Mouse (Mus musculus) layer of hippocampus, postnatal 14 days (tissue): ENCODE results near the gene Arhgap30. TPM values are rescaled to one million over a fixed set of nuclear protein-coding genes. Genes with fewer than 3 reads are reported as not detected.

Source experiments
- DNase-seq, 2 experiments: peaks; one replicate each; pipeline ENCODE4 v3.0.0; 2021 to 2022; ENCODE audit warnings: low spot score in 2 of 2, mixed read lengths in 1 of 2
- long read RNA-seq, 2 experiments: library from polyadenylated mRNA; stranded (forward); transcript quantifications; one replicate each; pipeline ENCODE4 v2.0.0; 2021
- total RNA-seq, 2 experiments: library from RNA; stranded (reverse); gene quantifications; 2 replicates each; pipeline ENCODE4 v1.2.3; 2021

The Arhgap30 gene
- 1 to 10 TPM; 2.1 to 2.4 TPM for total RNA-seq
- long read RNA-seq, experiment 1, partial matches to known transcripts: 0 of 1 reads
- long read RNA-seq, experiment 1, other reads (novel, unspliced or antisense): 1 of 1 reads
- long read RNA-seq, experiment 2, partial matches to known transcripts: 0 of 1 reads
- long read RNA-seq, experiment 2, other reads (novel, unspliced or antisense): 1 of 1 reads

DNA sequence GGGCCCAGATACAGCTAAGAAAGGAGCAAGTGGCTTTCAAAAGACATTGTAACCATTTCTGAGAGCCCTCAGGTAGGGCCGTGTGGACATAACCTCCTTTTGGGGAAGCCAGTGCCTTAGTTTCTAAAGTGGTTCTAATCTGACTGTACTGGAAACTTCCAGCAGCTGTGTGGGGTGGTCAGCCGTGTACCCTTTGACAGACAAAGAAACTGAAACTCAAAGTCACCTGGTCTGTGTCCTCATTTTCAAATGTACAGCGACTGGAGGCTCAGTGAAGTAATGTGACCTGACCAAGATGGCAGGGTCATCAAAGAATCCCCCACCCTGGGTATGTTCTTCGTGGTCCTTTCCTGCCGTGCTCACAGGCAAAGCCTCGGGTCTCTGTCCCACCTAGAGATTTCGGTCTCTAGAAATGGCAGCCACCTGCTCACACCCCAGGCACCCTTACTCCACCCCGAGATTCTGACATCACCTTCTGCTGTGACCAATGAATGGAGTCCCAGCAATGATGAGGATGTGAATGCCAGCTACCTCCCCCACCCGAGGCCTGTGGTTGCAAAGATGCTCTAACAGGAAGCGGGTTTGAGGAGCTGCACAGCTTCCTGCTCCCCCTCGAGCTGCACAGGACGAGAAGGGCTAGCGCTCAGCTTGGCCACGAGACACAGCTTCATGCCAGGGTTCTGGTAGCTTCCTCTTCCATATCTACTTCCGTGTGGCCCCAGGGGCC, at the start of gene Arhgap30:
Arhgap30 (plus strand) TSS at position 579 of the 727 bp plus-strand sequence.
- no peak for DNase-seq

DNA sequence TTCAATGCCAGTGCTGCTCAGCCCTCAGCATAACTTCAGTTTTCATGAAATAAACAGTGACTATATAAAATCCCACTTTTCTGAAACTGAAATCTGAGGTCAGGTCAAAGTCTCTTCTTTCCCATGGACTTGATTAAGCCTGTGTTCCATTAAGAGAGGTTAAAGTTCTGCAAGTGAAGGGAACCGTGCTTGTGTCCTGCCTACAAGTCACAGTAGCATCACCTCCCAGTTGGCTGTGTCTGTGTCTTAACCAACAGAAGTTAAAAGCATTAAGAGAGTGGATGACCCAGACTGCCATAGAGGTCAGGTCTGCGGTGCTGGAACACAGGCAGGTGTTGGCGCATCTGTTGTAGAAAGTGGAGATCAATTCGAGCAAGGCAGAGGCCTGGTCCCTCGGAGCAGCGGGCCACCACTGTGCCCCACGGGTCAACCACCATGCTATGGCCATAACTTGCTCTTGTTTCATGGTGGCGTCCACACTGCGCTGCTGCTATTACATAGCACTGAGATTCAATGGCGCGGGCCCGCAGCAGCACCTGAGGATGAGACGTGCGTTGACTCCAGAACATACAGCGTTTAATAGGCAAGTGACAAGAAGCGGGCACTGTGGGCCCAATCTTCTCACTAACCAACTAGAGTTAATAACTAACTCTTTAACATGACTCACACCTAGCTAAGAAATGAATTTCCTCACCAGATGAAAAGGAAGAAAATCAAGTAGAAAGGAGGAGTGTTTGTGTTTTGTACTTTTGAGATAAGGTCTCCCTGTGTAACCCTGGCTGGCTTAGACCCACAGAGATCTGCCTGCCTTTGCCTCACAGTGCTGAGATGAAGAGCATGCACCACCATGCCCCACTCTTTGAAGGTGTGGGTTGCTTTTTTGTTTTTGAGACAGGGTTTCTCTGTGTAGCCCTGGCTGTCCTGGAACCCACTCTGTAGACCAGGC, 46.2 kb upstream of the Arhgap30 start:
- no peak for DNase-seq

GRCm38 (mm10) chr1:171343922-171344677, 44.7 kb upstream of the Arhgap30 start:
- DNase-seq: no peak

DNA sequence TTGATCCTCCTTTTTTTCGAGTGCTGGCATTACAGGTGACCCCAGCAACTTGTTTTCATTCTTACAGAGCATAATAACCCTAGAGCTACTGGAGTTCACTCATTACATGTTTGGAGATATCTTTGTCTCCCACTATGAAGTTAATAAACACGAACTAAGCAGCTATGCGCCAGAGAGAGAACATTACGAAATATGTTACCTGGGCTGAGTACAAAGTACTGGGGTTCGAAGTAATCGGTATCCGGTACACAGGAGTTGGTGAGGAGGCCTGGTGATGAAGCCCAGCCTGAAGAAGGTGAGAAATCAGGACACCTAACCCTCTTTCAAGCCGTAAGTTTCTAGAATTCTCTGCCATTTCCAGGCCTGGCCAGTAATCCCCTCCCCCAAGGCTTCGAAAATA, 44.0 kb upstream of the Arhgap30 start:
- DNase-seq: no peak

- DNase-seq: peak; percentile 82 to 93
Measured at GRCm38 (mm10) chr1:171345225-171346094, 43.3 kb upstream of the Arhgap30 start, which contains the start of the genes Nit1 and Pfdn2. Nit1 (minus strand) TSS chr1:171345646. Pfdn2 (plus strand) TSS chr1:171345670.

DNA sequence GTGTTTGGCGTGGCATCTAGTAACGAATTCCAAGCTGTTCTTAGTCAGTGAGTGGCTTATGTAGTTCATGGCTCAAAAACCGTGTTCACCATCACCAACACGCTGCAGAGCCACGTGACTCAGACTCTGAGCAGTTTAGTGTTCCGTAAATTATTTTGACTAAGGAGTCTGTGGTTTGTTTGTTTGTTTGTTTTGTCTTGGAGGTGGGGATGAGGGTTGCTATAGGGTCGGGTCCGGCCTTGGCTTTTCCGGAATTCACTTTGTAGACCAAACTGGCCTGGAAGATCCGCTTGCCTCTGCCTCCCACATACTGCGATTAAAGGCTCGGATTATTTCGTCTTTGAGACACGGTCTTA, 42.7 kb upstream of the Arhgap30 start:
- no peak for DNase-seq

- DNase-seq: no peak
Measured at GRCm38 (mm10) chr1:171348665-171349064, 40.1 kb upstream of the Arhgap30 start.

GRCm38 (mm10) chr1:171349210-171349609, 39.5 kb upstream of the Arhgap30 start:
- no peak for DNase-seq

GRCm38 (mm10) chr1:171355812-171356340, 32.9 kb upstream of the Arhgap30 start:
- DNase-seq: no peak

GRCm38 (mm10) chr1:171356814-171357213, 31.9 kb upstream of the Arhgap30 start:
- no peak for DNase-seq

DNA sequence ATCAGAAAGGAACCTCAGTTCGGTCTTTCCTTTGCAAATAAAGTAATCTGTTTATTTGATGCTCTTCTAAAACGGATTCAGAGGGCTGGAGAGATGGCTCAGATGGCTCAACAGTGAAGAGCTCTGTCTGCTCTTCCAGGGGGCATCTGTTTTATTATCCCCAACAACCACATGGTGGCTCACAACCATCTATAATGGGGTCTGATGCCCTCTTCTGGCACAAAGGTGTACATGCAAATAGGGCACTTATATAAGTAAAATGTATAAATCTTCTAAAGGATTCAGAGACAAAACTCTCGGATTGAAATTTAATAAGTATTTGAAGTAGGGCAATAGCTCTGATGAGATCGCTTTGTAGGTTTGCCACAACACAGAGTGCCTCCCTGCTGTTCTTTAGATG, 30.3 kb upstream of the Arhgap30 start:
- DNase-seq: peak in 1 of 2 experiments; percentile 64

DNA sequence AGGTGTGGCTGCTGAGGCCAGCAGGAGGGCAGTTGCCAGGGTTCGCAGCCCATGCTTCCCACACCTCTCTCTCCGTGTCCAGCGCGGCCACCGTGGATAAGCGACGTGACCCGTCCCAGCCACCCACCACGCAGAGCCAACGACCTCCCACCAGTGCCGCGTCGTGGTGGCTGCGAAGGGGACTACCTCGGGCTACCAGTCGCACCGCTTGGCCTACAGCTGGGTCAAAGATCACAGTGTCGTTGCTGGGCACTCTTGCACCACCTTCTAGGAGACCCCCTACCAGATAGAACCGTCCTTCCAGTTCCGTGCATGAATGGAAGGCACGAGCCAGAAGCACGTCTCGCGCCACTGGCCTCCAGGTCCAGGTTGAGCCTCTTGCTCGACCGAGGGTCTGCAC, 28.5 kb upstream of the Arhgap30 start:
- DNase-seq: no peak

DNA sequence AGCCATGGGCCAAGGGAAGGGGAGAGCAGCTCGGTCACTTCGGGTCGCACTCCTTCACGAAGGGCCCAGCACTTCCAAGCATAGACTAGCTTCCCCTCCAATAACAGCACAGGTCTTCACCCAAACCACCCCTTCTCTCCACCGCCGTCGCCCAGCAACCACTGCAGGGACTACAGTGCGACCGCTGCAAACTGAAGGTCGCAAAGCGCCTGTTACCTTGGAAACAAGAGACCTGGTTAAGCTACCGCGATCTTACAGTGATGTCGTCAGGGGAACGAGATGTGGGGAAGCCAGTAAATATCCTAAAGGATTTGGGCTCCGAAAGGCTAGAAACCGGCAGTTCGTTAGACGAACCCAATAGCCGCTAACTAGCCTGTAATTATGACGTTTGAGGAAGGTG, 28.1 kb upstream of the Arhgap30 start, which contains the start of gene Klhdc9:
Klhdc9 (minus strand) TSS at position 143 of the 400 bp plus-strand sequence.
- peak; percentile 90 to 92 for DNase-seq

DNA sequence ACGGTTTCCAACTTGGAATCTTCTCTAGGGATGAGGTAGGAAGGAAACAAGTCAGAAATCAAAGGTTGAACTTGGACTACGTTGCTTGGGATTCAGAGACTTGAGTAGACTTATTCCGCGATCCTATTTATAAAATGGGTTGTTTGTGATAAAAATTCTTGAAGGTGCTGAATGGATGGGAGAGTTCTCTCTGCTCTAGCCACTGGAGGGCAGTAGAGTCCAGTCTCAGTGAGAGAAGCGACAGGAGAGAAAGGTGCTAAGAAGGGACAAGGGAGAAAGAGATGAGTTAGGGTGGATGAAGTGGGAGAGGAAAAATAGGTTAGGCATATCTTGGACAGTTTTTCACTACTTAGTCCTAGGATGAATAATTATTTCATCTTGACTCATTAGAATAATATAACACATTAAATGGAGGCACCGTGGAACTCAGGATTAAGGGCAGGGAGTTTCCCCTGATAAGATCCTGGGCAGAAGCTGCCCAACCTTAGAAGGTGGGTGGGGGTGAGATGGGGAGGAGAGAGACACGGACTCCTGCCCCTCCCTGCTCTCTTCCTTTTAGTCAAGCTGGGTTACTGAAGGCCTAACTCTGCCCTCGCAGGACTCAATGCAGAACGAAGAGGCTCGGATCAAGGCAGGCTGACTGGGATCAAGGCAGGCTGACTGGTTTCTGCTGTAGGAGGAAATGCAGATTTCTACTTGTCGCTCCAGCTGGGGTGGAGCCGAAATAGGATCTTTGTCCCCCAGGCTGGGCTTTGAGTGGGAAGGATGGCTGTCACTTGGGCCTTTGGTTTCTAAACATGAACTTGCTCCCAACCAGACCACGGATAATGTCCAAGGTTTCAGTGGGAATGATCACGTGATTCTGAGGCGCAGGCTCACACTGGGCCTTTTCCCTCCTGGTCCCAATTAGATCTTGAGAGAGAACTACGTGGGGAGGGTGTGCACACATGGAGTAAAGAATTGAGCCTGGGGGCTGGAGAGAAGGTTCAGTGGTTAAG, 27.3 kb upstream of the Arhgap30 start:
- peak; percentile 61 to 87 for DNase-seq

- DNase-seq: no peak
Measured at GRCm38 (mm10) chr1:171365934-171366333, 22.8 kb upstream of the Arhgap30 start.

- no peak for DNase-seq
Measured at GRCm38 (mm10) chr1:171369845-171370556, 18.8 kb upstream of the Arhgap30 start, which contains the start of gene Nectin4. Nectin4 (plus strand) TSS chr1:171370099.

- no peak for DNase-seq
Measured at GRCm38 (mm10) chr1:171372880-171373279, 15.9 kb upstream of the Arhgap30 start.

GRCm38 (mm10) chr1:171373946-171374345, 14.8 kb upstream of the Arhgap30 start:
- DNase-seq: no peak
